Mouse (Mus musculus) hindbrain, embryonic 12.5 days (tissue): ENCODE data around the gene Dclre1a. TPM values are rescaled to one million over a fixed set of nuclear protein-coding genes. Genes with fewer than 3 reads are reported as not detected.
"Not testable (repeated sequence)": the region's sequence is repeated elsewhere in the genome, so short reads cannot be mapped to it uniquely, and the experiment has no call there.

ENCODE experiments used
- ATAC-seq: fragments of 200-750 bp; cut with Nextera tagmentation; 2 replicates; pipeline ENCODE4 v1.8.0; 2017; ENCODE audit warnings: moderate TSS enrichment; ENCODE audit not compliant: low FRiP score
- H3K27ac ChIP-seq: fragments of 300-500 bp; sonication (generic); 2 replicates; pipeline ENCODE4 v1.5.1; 2016; ENCODE audit warnings: mild to moderate bottlenecking
- H3K27me3 ChIP-seq: fragments of 300-500 bp; sonication (generic); 2 replicates; pipeline ENCODE4 v1.6.1; 2016; ENCODE audit warnings: mild to moderate bottlenecking
- H3K36me3 ChIP-seq: fragments of 300-500 bp; sonication (generic); 2 replicates; pipeline ENCODE4 v1.6.1; 2016; ENCODE audit warnings: mild to moderate bottlenecking
- H3K4me1 ChIP-seq: fragments of 300-500 bp; sonication (generic); 2 replicates; pipeline ENCODE4 v1.6.1; 2016
- H3K4me2 ChIP-seq: fragments of 300-500 bp; sonication (generic); replicated peaks from 2 replicates; pipeline ENCODE4 v1.6.1; 2016; ENCODE audit warnings: mild to moderate bottlenecking
- H3K4me3 ChIP-seq: fragments of 300-500 bp; sonication (generic); 2 replicates; pipeline ENCODE4 v1.5.1; 2016; ENCODE audit warnings: mild to moderate bottlenecking
- H3K9ac ChIP-seq: fragments of 300-500 bp; sonication (generic); 2 replicates; pipeline ENCODE4 v1.6.1; 2016; ENCODE audit warnings: mild to moderate bottlenecking, moderate library complexity
- H3K9me3 ChIP-seq: fragments of 300-500 bp; sonication (generic); replicated peaks from 2 replicates; pipeline ENCODE4 v1.6.1; 2016; ENCODE audit warnings: mild to moderate bottlenecking
- WGBS: fragments of 180-500 bp; shearing (Covaris S2); methylation state at CpG from one replicate; pipeline ENCODE4 v1.1.7; 2016; 5-methylcytosine and 5-hydroxymethylcytosine counted together
- polyA plus RNA-seq: library from polyadenylated mRNA; unstranded; fragments of >200 nt; fragmentation: Nextera tagmentation; extraction: Ambion mirVana; gene quantifications from 2 replicates; pipeline ENCODE4 v1.2.1, GENCODE M21; 2016

The Dclre1a gene
- polyA plus RNA-seq, 1 experiment from 2014 or later: 19.7 TPM

DNA sequence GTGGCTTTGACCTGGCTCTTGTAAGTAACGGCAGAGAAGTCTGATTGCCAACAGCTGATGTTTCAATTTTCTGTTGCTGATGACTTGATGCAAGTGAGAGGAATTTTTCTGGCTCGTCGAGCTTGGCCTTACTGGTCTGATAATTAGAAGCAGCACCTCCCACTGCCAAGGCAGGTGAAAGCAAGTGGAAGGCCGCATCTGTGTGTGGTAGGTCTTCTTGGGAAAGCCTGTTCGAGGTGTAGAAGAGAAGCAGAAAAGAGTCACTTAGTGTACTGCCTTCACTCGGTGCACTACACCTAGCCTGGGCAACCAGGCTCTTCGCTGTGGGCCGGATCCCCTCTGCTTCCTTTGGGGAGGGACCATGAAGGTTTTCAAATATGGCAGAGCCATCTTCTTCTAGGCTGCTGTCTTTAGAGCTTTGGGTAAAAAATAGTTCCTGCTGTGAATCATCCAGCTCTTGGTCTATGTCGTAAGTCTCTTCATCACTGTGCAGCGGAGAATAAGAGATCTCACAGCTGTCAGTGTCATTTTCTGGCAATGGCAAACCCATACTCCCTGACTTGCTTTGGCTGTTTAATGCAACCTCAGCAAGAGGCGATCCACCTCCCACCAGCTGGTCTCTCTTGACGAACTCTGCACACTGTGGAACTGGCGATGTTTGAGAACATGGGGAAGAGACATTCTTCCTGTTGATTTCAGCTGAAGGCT, 3.2 kb downstream of the Dclre1a start:
- Histone ChIP-seq H3K27me3 (no peaks in the 10 kb centered on the region), H3K4me1 (peaks cover 12% of the 10 kb centered on the region), H3K4me3 (no peak overlapping the region), H3K9me3 (no peaks in the 10 kb centered on the region), H3K36me3 (peaks cover 21% of the 10 kb centered on the region; the same call in 1 of the 2 replicates), H3K27ac (no peak overlapping the region), H3K9ac (no peak overlapping the region), H3K4me2 (no peak overlapping the region)
- 95% methylated on average over 13 of the region's 13 CpGs for WGBS
- ATAC-seq: no peak

DNA sequence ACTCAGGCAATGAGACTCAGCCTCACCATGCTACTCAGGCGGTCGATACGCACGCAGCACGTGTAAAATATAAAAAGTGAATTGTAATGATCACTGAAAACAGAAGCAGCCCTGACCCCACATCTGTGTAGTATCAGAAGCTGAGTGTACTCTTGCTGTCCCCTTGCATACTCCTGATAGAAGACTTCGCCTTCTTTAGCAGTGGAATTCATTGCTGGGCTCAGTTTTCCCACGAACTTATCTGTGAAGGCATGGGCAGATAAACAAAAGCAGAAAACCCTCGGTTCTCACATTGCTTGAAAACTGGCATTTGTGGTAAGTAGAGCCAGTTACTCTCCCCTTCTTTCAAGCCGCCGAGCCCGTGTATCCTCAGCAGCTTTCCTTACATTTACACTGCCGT, 4.7 kb downstream of the Dclre1a start:
- Histone ChIP-seq H3K4me1 (peaks cover 4% of the 10 kb centered on the region), H3K27me3 (no peaks in the 10 kb centered on the region), H3K9ac (no peak overlapping the region), H3K27ac (no peak overlapping the region), H3K36me3 (peaks cover 21% of the 10 kb centered on the region; the same call in 1 of the 2 replicates), H3K4me3 (no peak overlapping the region), H3K4me2 (no peak overlapping the region), H3K9me3 (no peaks in the 10 kb centered on the region)
- ATAC-seq: no peak
- 92% methylated on average over 12 of the region's 12 CpGs for WGBS

DNA sequence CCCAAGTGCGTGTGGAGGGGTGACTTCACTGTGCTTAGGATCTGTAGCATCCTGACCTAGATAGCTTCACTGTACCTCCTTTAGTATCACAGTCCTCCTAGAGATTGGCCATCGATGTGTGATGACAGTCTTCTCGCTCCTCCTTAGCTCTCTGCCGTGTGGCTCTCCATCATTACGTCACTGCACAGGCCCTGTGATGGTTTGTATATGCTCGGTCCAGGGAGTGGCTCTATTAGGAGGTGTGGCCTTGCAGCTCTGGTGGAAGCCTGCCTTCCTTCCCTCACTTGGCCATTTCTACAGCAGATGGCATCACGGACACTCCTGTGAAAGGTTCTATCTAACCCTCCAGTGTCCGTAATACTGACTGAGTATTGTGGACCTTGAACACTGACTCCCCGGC, 12.3 kb downstream of the Dclre1a start:
- H3K9ac ChIP-seq: no peak overlapping the region
- H3K9me3 ChIP-seq: no peaks in the 10 kb centered on the region
- 92% methylated on average over 9 of the region's 9 CpGs for WGBS
- no peak overlapping the region for H3K27ac ChIP-seq
- H3K4me2 ChIP-seq: no peak overlapping the region
- no peaks in the 10 kb centered on the region for H3K4me1 ChIP-seq
- peaks cover 12% of the 10 kb centered on the region for H3K36me3 ChIP-seq
- no peak overlapping the region for H3K4me3 ChIP-seq
- no peak for ATAC-seq
- H3K27me3 ChIP-seq: no peaks in the 10 kb centered on the region

DNA sequence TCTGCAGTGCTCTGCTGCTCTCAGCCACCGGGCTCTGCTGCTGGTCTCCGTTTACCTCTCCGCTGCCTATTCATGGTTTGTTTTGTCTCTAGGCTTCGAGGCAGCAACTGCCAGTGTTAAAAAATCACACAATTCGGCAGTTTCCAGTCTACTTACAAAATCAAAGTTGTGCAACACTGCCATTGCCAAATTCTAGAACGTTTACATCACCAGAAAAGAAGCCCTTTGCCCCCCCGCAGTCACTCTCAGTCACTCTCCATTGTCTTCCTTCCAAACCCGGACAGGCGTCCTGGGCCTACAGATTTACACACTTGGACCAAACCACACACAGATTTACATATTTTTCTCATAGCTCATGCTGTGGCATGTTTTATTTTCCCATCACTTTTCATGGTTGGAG, 13.0 kb downstream of the Dclre1a start:
- ATAC-seq: no peak
- no peaks in the 10 kb centered on the region for H3K4me1 ChIP-seq
- H3K4me2 ChIP-seq: no peak overlapping the region
- H3K9me3 ChIP-seq: no peaks in the 10 kb centered on the region
- H3K9ac ChIP-seq: no peak overlapping the region
- 68% methylated on average over 9 of the region's 9 CpGs for WGBS
- H3K4me3 ChIP-seq: no peak overlapping the region
- no peaks in the 10 kb centered on the region for H3K27me3 ChIP-seq
- H3K36me3 ChIP-seq: peaks cover 12% of the 10 kb centered on the region
- no peak overlapping the region for H3K27ac ChIP-seq

DNA sequence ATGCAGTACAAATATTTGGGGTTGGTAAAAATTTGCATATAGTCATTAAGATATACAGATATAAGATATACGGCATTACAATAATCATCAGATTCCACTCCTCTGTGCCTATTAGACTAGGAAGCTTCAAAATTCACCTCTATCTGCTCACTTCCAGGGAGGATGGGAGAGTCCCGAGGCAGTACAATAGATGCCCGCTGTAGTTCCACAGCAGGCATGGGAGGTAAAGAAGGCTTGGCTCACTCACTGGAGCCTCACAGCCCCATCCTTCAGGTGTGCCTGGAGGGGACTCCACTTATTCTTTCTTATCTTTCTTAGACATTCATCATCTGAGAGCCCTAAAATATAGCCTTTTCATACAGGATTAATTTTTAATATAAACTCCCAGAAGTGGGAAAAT, 13.7 kb downstream of the Dclre1a start:
- H3K4me3 ChIP-seq: no peak overlapping the region
- H3K4me1 ChIP-seq: no peaks in the 10 kb centered on the region
- H3K9me3 ChIP-seq: no peaks in the 10 kb centered on the region
- H3K27me3 ChIP-seq: no peaks in the 10 kb centered on the region
- no peak overlapping the region for H3K9ac ChIP-seq
- H3K36me3 ChIP-seq: peaks cover 12% of the 10 kb centered on the region
- no peak overlapping the region for H3K4me2 ChIP-seq
- H3K27ac ChIP-seq: no peak overlapping the region
- no peak for ATAC-seq
- WGBS: 88% methylated on average over 3 of the region's 3 CpGs

DNA sequence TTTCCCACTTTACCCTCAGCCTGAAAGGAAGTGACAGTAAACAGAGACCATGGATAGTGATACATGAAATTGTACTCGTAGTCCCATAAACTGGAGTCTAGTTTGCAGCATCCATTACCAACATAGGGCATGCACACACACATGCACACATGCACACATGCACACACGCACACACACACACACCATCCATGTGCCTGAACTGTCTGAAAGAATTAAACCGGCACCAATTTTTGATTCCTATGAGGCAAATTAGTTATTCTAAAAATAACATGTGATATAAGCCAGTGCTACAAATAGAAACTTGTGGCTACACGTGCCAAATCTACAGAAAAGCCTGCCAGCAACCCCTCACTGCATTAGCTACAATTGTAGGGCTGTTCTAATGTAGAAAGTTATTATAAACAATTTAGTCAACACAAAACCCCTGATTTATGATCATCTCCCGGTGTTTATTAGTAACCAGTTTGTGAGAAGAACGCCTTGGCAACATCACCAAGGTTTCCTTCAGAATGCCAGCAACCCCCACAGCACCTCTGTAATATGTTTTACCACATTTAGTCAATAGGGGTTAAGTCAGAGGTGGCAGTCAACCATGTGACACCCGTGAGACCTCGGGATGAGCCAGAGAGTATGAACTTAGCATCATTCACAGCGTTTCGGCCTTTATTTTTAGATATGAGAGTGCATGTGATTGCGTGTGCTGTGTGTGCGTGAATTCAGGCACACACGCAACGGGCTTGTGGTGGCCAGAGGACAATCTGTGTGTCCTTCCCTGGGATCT, 14.5 kb downstream of the Dclre1a start:
- ATAC-seq: no peak
- H3K9me3 ChIP-seq: no peaks in the 10 kb centered on the region
- H3K4me3 ChIP-seq: no peak overlapping the region
- no peak overlapping the region for H3K9ac ChIP-seq
- 91% methylated on average over 14 of the region's 14 CpGs for WGBS
- H3K4me1 ChIP-seq: no peaks in the 10 kb centered on the region
- H3K4me2 ChIP-seq: no peak overlapping the region
- H3K27me3 ChIP-seq: no peaks in the 10 kb centered on the region
- peaks cover 12% of the 10 kb centered on the region for H3K36me3 ChIP-seq
- H3K27ac ChIP-seq: no peak overlapping the region

DNA sequence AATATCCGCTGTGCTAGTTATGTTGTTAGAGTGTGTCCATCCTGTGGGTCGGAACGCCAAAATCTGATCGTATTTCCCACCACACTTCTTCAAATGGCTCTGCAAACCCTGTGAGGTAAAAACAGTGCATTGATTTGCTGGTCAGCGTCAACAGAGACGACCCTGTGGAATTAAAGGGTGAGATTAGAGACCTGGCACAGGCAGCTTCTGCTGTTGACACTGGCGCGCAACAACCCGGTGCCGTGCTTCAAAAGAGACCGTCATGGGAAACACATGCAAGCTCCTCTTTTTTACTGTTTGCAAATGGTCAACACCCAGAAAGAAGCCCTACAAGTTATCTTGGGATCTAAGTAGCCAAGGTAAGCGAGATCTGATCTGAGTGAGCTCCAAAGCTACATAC, 16.8 kb downstream of the Dclre1a start:
- peaks cover 8% of the 10 kb centered on the region; the same call in 1 of the 2 replicates for H3K36me3 ChIP-seq
- no peaks in the 10 kb centered on the region for H3K27me3 ChIP-seq
- H3K4me2 ChIP-seq: no peak overlapping the region
- no peak for ATAC-seq
- H3K4me3 ChIP-seq: no peak overlapping the region
- H3K9me3 ChIP-seq: no peaks in the 10 kb centered on the region
- WGBS: 94% methylated on average over 12 of the region's 12 CpGs
- H3K27ac ChIP-seq: no peak overlapping the region
- H3K4me1 ChIP-seq: no peaks in the 10 kb centered on the region
- no peak overlapping the region for H3K9ac ChIP-seq

DNA sequence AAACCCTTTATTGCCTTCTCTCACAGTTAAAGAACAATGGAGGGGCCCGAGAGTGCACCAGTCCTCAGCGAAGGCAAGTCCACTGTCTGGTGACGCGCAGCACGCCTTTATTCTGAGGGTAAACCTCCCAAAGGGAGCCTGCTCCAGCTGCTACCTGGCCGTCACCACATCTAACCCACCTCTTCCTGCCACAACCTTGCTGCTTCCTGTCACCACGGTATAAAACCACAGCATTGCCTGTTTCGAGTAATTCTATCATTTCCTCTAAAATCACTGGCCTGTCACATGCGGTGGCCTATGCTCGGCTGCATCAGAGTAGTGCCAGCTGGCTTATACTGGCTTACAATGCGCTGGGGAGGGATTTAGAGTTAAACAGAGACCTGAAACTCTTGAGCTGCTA, 17.5 kb downstream of the Dclre1a start:
- no CpG with 5 or more reads among the region's 11 CpGs for WGBS
- H3K4me2 ChIP-seq, ATAC-seq, H3K27me3 ChIP-seq, H3K9ac ChIP-seq, H3K4me1 ChIP-seq, H3K27ac ChIP-seq, H3K4me3 ChIP-seq, H3K36me3 ChIP-seq, H3K9me3 ChIP-seq: not testable (repeated sequence)

DNA sequence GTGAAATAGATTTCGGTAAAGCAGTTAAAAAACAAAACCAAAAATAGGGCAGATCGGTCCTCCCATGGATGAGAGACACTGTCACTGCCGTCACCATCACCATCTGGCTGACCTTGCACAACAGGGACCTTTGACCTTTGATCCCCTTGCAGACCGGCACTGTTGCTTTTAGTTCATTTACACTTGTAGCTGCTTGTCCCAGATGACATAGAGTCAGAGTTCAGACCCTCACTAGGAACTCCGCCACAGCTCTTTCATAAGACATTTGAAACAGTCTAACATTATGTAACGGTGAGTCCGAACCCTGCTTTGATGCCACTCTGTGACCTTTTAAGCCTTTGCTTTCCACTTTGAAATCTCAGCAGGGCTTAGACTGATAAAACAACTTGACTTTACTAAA, 28.6 kb downstream of the Dclre1a start:
- not testable (repeated sequence) for H3K9me3 ChIP-seq, H3K4me2 ChIP-seq, H3K4me3 ChIP-seq, H3K27ac ChIP-seq, H3K4me1 ChIP-seq, ATAC-seq, H3K9ac ChIP-seq, H3K27me3 ChIP-seq, H3K36me3 ChIP-seq
- no CpG with 5 or more reads among the region's 7 CpGs for WGBS

DNA sequence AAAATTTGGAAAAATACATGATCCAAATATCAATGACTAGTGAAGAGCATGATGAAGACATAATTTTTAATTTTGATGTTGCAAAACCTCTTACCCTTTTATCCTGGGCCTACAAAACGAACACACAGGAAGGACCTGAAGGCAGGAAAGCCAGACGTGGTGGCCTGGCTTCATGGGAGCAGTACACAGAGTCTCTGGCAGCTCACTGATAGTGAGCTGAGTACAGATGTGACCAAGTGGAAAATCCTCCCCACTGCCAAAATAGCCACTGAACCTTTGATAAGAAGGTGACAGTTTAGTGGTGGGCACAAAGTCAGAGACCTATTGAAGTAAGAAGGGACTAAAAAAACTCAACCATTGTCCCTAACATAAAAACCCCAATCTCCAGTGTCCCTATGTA, 34.5 kb downstream of the Dclre1a start:
- H3K4me2 ChIP-seq, H3K4me3 ChIP-seq, H3K27ac ChIP-seq, H3K9ac ChIP-seq, H3K36me3 ChIP-seq, H3K27me3 ChIP-seq, H3K9me3 ChIP-seq, H3K4me1 ChIP-seq, ATAC-seq: not testable (repeated sequence)
- no CpG with 5 or more reads among the region's 2 CpGs for WGBS

DNA sequence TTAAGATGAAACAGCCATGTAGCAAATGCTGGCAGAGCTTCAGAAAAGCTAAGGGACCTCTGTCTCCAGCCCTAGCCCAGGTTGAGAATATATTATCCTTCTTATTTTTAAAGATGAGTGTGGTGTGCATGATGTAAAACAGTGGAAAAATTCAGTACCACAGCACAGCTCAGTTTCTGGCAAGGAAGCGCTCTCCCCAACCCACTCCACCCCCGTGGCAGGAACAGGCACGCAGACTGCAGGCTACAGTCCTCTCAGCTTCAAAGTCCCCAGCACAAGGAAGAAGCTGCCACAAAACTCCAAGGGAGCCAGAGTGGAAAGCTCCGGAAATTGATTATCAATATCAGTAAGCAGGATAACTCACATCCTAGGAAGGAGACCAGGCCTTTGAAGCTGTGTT, 36.8 kb downstream of the Dclre1a start:
- not testable (repeated sequence) for H3K27me3 ChIP-seq, H3K9me3 ChIP-seq, H3K4me1 ChIP-seq, H3K27ac ChIP-seq, H3K4me2 ChIP-seq, H3K4me3 ChIP-seq, ATAC-seq, H3K36me3 ChIP-seq, H3K9ac ChIP-seq
- no CpG with 5 or more reads among the region's 4 CpGs for WGBS

DNA sequence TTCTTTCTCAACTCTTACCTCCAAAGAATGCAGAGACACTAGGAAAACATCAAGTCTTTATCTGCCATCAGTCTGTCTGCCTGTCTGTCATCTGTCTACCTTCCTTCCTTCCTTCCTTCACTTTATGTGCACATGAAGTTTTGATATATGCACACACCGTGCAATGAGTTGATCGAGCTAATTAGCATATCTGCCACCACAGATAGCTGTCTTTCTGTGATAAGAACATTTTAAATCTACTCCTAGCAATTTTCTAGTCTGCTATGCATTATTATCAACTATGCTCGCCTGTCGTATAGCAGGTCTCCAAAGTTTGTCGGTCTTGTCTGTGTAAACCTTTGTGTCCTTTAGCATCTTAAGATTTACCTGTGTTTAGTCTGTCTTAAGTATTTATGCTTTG, 44.5 kb downstream of the Dclre1a start:
- ATAC-seq, H3K4me1 ChIP-seq, H3K27me3 ChIP-seq, H3K36me3 ChIP-seq, H3K9me3 ChIP-seq, H3K27ac ChIP-seq, H3K4me3 ChIP-seq, H3K4me2 ChIP-seq, H3K9ac ChIP-seq: not testable (repeated sequence)
- WGBS: no CpG with 5 or more reads among the region's 5 CpGs

DNA sequence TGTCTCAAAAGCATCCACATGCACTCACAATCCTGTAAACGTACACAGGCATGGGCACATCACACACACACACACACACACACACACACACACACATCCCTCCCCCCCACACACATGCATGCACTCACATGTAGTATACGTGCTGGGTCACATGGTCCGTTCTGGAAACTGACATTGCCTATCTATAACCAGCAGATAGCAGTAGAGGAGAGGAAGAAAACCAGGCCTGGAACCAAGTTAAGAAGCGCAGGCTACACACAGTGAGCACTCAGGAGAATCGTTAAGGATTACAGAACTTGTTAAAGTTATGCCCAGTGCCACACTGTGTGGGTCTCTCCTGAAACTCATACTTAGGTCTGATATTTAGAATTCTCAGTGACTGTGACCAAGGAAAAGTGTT, 45.0 kb downstream of the Dclre1a start:
- H3K27ac ChIP-seq, H3K27me3 ChIP-seq, H3K4me2 ChIP-seq, H3K9ac ChIP-seq, H3K36me3 ChIP-seq, ATAC-seq, H3K4me1 ChIP-seq, H3K4me3 ChIP-seq, H3K9me3 ChIP-seq: not testable (repeated sequence)
- WGBS: no CpG with 5 or more reads among the region's 5 CpGs
